Mouse (Mus musculus): Measurements from ENCODE around the gene Ate1.
A peak's percentile ranks its signal among the peaks of the same experiment; 100 is the strongest.

Ate1 gene

GRCm38 (mm10) chr7:130520812-130521422 lies 748 bp upstream of the Ate1 start:
- DNase-seq (ENCODE audit: low read depth, low spot score), result no peak

- peak; percentile 96 for DNase-seq (ENCODE audit: low read depth, low spot score)
These were observed 797 bp downstream of the Ate1 start for GRCm38 (mm10) chr7:130519096-130520048.

GRCm38 (mm10) chr7:130518213-130519095 lies 1.7 kb downstream of the Ate1 start:
- no peak for DNase-seq (ENCODE audit: low read depth, low spot score)

GRCm38 (mm10) chr7:130510243-130510642 lies 9.9 kb downstream of the Ate1 start:
- no peak for DNase-seq (ENCODE audit: low read depth, low spot score)

- DNase-seq (ENCODE audit: low read depth, low spot score), result no peak
These were observed 17.2 kb downstream of the Ate1 start for GRCm38 (mm10) chr7:130503006-130503405.

GRCm38 (mm10) chr7:130501499-130501898 lies 18.7 kb downstream of the Ate1 start:
- no peak for DNase-seq (ENCODE audit: low read depth, low spot score)

- DNase-seq (ENCODE audit: low read depth, low spot score), result no peak
These were observed 26.8 kb downstream of the Ate1 start for GRCm38 (mm10) chr7:130493346-130493745.

- DNase-seq (ENCODE audit: low read depth, low spot score), result no peak
These were observed 28.1 kb downstream of the Ate1 start for GRCm38 (mm10) chr7:130492026-130492425.

GRCm38 (mm10) chr7:130479003-130479402 lies 41.2 kb downstream of the Ate1 start:
- DNase-seq (ENCODE audit: low read depth, low spot score), result peak; percentile 11

- peak; percentile 57 for DNase-seq (ENCODE audit: low read depth, low spot score)
These were observed 44.2 kb downstream of the Ate1 start for GRCm38 (mm10) chr7:130475970-130476369.

- DNase-seq (ENCODE audit: low read depth, low spot score), result no peak
These were observed 46.3 kb downstream of the Ate1 start for GRCm38 (mm10) chr7:130473881-130474280.

- no peak for DNase-seq (ENCODE audit: low read depth, low spot score)
These were observed 47.5 kb downstream of the Ate1 start for GRCm38 (mm10) chr7:130472683-130473082.

- DNase-seq (ENCODE audit: low read depth, low spot score), result no peak
These were observed 49.1 kb downstream of the Ate1 start for GRCm38 (mm10) chr7:130471045-130471444.

- DNase-seq (ENCODE audit: low read depth, low spot score), result no peak
These were observed 64.5 kb downstream of the Ate1 start for GRCm38 (mm10) chr7:130455587-130456246.

GRCm38 (mm10) chr7:130454226-130454625 lies 65.9 kb downstream of the Ate1 start:
- DNase-seq (ENCODE audit: low read depth, low spot score), result no peak

- DNase-seq (ENCODE audit: low read depth, low spot score), result no peak
These were observed 84.4 kb downstream of the Ate1 start for GRCm38 (mm10) chr7:130435776-130436175.

- no peak for DNase-seq (ENCODE audit: low read depth, low spot score)
These were observed 88.0 kb downstream of the Ate1 start for GRCm38 (mm10) chr7:130432141-130432540.

- DNase-seq (ENCODE audit: low read depth, low spot score), result no peak
These were observed 93.6 kb downstream of the Ate1 start for GRCm38 (mm10) chr7:130426586-130426985.

- DNase-seq (ENCODE audit: low read depth, low spot score), result no peak
These were observed 94.2 kb downstream of the Ate1 start for GRCm38 (mm10) chr7:130425991-130426390.

GRCm38 (mm10) chr7:130419961-130420360 lies 100.2 kb downstream of the Ate1 start:
- DNase-seq (ENCODE audit: low read depth, low spot score), result no peak

GRCm38 (mm10) chr7:130407622-130408021 lies 112.5 kb downstream of the Ate1 start:
- no peak for DNase-seq (ENCODE audit: low read depth, low spot score)

All from ES-CJ7 (cell line).